Mouse (Mus musculus) embryonic fibroblast, embryonic 13.5 days (primary cell): Measurements from ENCODE around the gene Klk10. TPM values are rescaled to one million over a fixed set of nuclear protein-coding genes. Genes with fewer than 3 reads are reported as not detected.

Experiments used
- H3K27ac ChIP-seq: 2 replicates; pipeline ENCODE4 v1.5.1; 2012; ENCODE audit warnings: low read length, control low read depth, inconsistent platforms; ENCODE audit not compliant: insufficient read depth
- H3K4me1 ChIP-seq: 2 replicates; pipeline ENCODE4 v1.6.1; 2011; ENCODE audit warnings: low read length; ENCODE audit not compliant: control insufficient read depth, insufficient read depth
- H3K4me3 ChIP-seq: 2 replicates; pipeline ENCODE4 v1.5.1; 2011; ENCODE audit warnings: mild to moderate bottlenecking, control low read depth, low read length; ENCODE audit not compliant: insufficient read depth
- CTCF ChIP-seq: IDR thresholded peaks from 2 replicates; pipeline ENCODE4 v1.5.1; 2011; ENCODE audit warnings: mild to moderate bottlenecking, control low read depth, low read length, moderate library complexity, borderline replicate concordance; ENCODE audit not compliant: insufficient read depth
- POLR2A ChIP-seq: IDR thresholded peaks from 2 replicates; pipeline ENCODE4 v1.6.1; 2011; ENCODE audit warnings: low read depth, mild to moderate bottlenecking, control low read depth, low read length, moderate library complexity
- polyA plus RNA-seq: library from polyadenylated mRNA; stranded (reverse); fragments of >200 nt; gene quantifications from 2 replicates; pipeline ENCODE4 v1.2.4, GENCODE M21; 2011; ENCODE audit warnings: low read depth; ENCODE audit not compliant: missing spikeins, insufficient read length

Klk10 gene
- polyA plus RNA-seq, 1 experiment = 0.63 TPM

DNA sequence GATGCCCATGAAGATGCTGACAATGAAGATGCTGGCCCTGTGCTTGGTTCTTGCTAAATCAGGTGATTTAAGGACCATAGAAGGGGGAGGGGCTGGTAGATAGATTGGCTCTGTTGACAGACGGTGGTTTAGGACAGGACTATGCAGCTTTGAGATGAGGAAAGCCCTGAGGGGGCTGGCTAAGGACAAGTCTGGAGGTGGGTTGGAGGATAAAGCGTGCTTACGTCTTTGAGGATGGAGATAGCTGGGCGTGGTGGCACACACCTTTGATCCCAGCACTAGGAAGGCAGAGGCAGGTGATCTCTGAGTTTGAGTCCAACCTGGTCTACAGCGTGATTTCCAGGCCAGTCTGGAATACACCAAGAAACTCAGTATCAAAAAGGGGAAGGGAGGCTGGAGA is 45.2 kb downstream of the Klk10 start:
- Histone ChIP-seq H3K4me1 (no peaks in the 10 kb centered on the region), H3K27ac (no peak overlapping the region), H3K4me3 (no peak overlapping the region)

DNA sequence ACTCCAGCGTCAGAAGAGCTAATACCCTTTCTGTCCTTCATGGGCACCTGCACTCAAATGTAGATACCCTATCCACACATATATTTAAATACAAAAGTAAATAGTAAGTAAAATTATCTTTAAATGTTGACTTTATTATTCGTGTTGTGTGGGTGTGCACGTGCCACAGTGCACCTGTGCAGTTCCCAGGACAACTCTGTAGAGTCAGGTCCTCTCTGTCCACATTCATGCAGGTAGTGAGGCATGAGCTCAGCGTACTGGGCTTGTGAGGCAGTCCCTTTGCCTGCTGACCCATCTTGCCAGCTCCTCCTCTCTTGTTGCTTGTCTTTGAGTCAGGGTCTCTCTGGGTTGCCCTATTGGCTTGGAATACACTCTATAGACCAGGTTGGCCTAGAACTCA is 46.9 kb downstream of the Klk10 start:
- TF ChIP-seq CTCF (no peak), POLR2A (no peak)
- H3K4me1 ChIP-seq = no peaks in the 10 kb centered on the region
- H3K4me3 ChIP-seq = no peak overlapping the region
- H3K27ac ChIP-seq = no peak overlapping the region

More for the DNA sequence above, 45.2 kb downstream of the Klk10 start:
- TF ChIP-seq POLR2A = no peak
- no peak for TF ChIP-seq CTCF

GRCm38 (mm10) chr7:43829006-43829405 is 48.2 kb downstream of the Klk10 start:
- TF ChIP-seq CTCF = no peak
- TF ChIP-seq POLR2A = no peak
- Histone ChIP-seq H3K4me1 (no peaks in the 10 kb centered on the region), H3K4me3 (no peak overlapping the region), H3K27ac (no peak overlapping the region)

Other genes with a start within 250 kb of the Klk10 start
- gene Cd33, start 236.6 kb upstream of the Klk10 start, polyA plus RNA-seq = 0.72 TPM in 1 of 2 replicates, not detected in the other
- gene Zfp658, start 218.8 kb upstream of the Klk10 start, polyA plus RNA-seq = 2.8 and 4.1 TPM in 2 replicates
- 19.8 and 24.2 TPM in 2 replicates for gene Zfp719, start 201.4 kb upstream of the Klk10 start, polyA plus RNA-seq
- gene Zfp819, start 173.9 kb upstream of the Klk10 start, polyA plus RNA-seq = not detected in 2 replicates
- not detected in 2 replicates for gene Ceacam18, start 146.3 kb upstream of the Klk10 start, polyA plus RNA-seq
- gene Siglece, start 120.9 kb upstream of the Klk10 start, polyA plus RNA-seq = not detected in 2 replicates
- gene Ctu1, start 109.0 kb upstream of the Klk10 start, polyA plus RNA-seq = 6.5 and 6.6 TPM in 2 replicates
- not detected in 2 replicates for gene Klk14, start 90.6 kb upstream of the Klk10 start, polyA plus RNA-seq
- gene Klk13, start 68.5 kb upstream of the Klk10 start, polyA plus RNA-seq = not detected in 2 replicates
- not detected in 2 replicates for gene Klk12, start 12.1 kb upstream of the Klk10 start, polyA plus RNA-seq
- not detected in 2 replicates for gene Klk11, start 6.4 kb upstream of the Klk10 start, polyA plus RNA-seq
- not detected in 2 replicates for gene Klk9, start 10.9 kb downstream of the Klk10 start, polyA plus RNA-seq
- gene Klk8, start 16.5 kb downstream of the Klk10 start, polyA plus RNA-seq = 6.2 and 12.8 TPM in 2 replicates
- not detected in 2 replicates for gene Klk7, start 30.3 kb downstream of the Klk10 start, polyA plus RNA-seq
- not detected in 2 replicates for gene Klk6, start 43.5 kb downstream of the Klk10 start, polyA plus RNA-seq
- gene Klk5, start 60.9 kb downstream of the Klk10 start, polyA plus RNA-seq = not detected in 2 replicates
- gene Klk4, start 100.1 kb downstream of the Klk10 start, polyA plus RNA-seq = not detected in 2 replicates
- not detected in 2 replicates for gene Klk15, start 152.7 kb downstream of the Klk10 start, polyA plus RNA-seq
- not detected in 2 replicates for gene Klk1b8, start 169.6 kb downstream of the Klk10 start, polyA plus RNA-seq
- not detected in 2 replicates for gene Klk1b1, start 185.7 kb downstream of the Klk10 start, polyA plus RNA-seq
- not detected in 2 replicates for gene Klk1b9, start 195.0 kb downstream of the Klk10 start, polyA plus RNA-seq
- not detected in 2 replicates for gene Klk1b11, start 214.8 kb downstream of the Klk10 start, polyA plus RNA-seq
- not detected in 2 replicates for gene Klk1b26, start 231.1 kb downstream of the Klk10 start, polyA plus RNA-seq